Mouse (Mus musculus) liver, embryonic 14.5 days (tissue): ENCODE measurements around the gene Polr3gl.

Experiments used
- CTCF ChIP-seq: IDR thresholded peaks from 2 replicates; pipeline ENCODE4 v1.5.1; 2016; ENCODE audit warnings: antibody characterized with exemption, low read depth, control low read depth
- EP300 ChIP-seq: IDR thresholded peaks from 2 replicates; pipeline ENCODE4 v1.6.1; 2016; ENCODE audit warnings: antibody characterized with exemption, low read depth

GRCm38 (mm10) chr3:96573611-96574511 is 20.1 kb downstream of the Polr3gl start:
- TF ChIP-seq CTCF (no peak), EP300 (no peak)
